Mouse (Mus musculus) layer of hippocampus, adult 18-20 months (tissue): ENCODE results near the gene Iyd. TPM values are rescaled to one million over a fixed set of nuclear protein-coding genes. Genes with fewer than 3 reads are reported as not detected.
"Not testable (repeated sequence)": the region's sequence is repeated elsewhere in the genome, so short reads cannot be mapped to it uniquely, and the experiment has no call there.

ENCODE experiments used
- DNase-seq, 2 experiments: peaks; one replicate each; pipeline ENCODE4 v3.0.0; 2022; ENCODE audit warnings: low spot score in 2 of 2
- long read RNA-seq: library from polyadenylated mRNA; stranded (forward); transcript quantifications from one replicate; pipeline ENCODE4 v2.0.0, GENCODE M21; 2021
- total RNA-seq, 2 experiments: library from RNA; stranded (reverse); gene quantifications; 2 replicates each; pipeline ENCODE4 v1.2.3; 2021

Gene Iyd
- 1 to 10 TPM; 3.5 to 5.4 TPM for total RNA-seq
- long read RNA-seq, partial matches to known transcripts, result 0 of 2 reads
- long read RNA-seq, other reads (novel, unspliced or antisense), result 1 of 2 reads

DNA sequence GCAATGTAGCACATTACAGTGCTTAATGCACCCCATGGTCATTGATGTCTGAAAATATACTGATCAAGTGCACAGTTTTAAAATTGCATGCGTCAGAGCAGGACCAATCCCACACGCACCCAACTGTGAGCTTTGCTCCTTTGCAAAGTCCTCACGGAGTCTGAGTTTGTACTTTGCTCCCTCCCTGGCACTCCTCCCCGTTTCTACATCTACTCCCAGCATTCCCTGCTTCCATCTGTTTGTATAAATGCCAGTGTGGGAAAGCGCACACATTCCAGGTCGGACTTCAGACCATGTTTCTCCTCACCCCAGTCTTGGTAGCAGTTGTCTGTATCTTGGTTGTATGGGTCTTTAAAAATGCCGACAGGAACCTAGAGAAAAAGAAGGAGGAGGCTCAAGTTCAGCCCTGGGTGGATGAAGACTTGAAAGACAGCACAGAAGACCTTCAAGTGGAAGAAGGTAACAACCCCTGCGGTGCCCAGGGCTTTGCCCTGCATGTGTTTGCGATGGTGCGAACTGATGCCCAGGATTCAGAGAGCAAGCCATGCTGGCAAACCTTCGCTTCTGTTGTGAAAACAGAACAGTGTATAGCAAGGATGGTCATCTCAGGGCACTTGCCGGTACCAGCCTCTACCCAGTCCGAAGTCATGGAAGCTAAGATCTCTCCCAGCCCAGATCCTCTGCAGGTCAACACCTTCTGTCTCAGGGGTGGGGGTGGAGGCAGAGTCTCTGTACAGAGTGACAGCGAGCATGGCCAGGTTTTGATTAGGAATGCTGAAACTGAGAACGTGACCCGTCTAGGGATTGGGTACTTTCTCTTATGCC is at the start of gene Iyd:
TSS of gene Iyd (plus strand) at position 238 of the 825 bp plus-strand sequence.
- DNase-seq, result peak in 1 of 2 experiments; percentile 21

- peak in 1 of 2 experiments; percentile 31 for DNase-seq
These were observed 43.2 kb upstream of the Iyd start for GRCm38 (mm10) chr10:3496791-3497190.

DNA sequence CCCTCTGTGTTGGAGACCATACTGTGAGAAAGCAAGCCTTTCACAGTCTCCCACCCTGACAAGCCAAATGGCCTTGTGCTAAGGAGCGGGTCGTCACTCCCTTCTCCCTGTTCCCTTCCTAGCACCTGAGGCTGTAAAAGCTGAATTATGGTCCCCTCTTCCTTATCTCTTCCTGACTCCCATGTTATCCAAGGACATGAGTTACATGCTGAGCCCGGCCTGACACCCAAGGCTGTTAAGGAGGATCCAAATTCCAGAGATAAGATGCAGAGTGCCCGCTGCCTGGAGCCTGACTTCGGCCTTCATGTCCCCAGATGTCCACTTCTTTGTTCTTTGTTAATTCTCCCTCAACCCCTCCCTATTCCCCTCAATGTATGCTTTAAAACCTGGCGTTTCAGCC is 39.2 kb upstream of the Iyd start:
- not testable (repeated sequence) for DNase-seq

DNA sequence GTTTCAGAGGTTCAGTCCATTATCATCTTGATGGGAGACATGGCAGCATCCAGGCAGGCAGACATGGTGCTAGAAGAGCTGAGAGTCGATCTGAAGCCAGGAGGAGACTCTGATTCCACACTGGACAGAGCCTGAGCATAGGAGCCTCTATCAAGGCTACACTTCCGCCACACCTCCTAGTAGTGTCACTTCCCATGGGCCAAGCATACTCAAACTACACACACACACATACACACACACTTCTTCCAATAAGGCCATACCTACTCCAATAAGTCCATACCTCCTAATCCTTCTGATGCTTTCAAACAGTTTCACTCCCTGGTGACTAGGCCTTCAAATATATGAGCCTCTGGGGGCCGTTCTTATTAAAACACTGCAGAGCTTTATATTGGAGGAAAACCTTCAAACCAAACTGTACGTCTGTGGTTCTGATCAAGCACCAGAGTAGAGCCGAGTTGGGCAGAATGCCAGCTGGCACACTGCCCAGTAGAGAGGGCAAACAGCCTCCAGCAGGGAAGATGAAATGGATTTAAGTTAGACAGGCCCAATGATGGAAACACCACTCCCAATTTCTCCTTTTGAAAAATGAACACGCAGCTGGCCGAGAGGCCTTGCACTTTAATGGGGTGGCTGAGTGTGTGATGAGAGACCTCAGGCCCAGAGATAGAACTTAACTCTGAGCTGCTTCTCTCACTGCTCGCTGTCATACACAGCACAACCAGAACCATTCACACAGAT is 32.4 kb upstream of the Iyd start:
- peak; percentile 31 to 72 for DNase-seq

DNA sequence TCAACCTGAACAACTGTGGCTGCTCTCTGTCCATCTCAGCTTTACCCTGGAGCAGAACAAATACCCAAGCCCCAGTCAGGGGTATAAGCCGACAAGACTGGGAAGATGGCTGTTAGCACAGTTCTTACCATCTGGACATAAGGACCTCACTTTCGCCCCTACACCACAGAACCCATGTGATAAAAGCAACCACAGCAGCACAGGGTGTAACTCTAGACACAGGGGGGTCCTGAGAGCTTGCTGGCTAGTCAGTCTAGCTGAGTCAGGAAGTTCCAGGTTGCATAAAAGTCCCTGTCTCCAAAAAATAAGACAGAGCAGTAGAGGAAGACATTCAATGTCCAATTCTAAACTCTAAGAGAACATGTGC is 31.8 kb upstream of the Iyd start:
- DNase-seq, result no peak

DNA sequence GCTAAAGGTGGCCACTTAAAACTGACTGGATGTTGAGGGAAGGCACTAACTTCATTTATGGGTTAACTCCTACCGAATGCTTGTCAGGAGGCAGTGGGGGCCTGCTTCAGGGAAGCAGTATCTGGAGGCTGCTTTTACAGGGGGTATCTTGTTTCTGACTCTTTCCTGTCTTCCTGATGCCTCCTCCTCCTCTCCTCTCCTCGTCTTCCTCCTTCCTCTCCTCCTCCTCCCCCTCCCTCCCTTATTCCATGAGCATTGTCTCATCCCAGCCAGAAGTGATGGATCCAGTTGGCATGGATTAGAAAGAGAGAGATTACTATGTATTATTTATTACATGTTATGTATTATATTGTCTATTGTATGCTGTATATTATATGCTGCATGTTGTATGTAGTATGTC is 31.3 kb upstream of the Iyd start:
- no peak for DNase-seq

- DNase-seq, result no peak
These were observed 30.3 kb upstream of the Iyd start for GRCm38 (mm10) chr10:3509663-3510277.

DNA sequence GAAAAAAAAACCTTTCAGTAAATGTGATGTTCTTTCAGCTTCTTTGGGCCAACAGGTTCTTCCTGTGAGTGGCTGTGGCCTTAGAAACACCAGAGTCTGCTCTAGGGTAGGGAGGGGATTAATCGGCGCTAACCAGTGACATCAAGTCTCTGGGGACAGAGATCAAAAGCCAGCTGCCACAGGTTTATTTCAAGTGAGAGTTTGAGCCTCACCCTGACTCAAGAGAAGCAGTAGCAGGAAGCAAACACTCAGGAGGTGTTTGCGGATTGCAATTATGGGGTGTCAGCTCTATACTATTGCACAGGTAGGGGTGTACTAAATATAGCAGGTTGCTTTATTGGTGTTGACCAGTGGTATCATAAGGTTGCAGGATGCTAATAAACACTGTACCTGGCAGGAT is 29.6 kb upstream of the Iyd start:
- DNase-seq, result no peak

GRCm38 (mm10) chr10:3511401-3511800 is 28.6 kb upstream of the Iyd start:
- no peak for DNase-seq

GRCm38 (mm10) chr10:3512620-3513305 is 27.3 kb upstream of the Iyd start:
- peak in 1 of 2 experiments; percentile 38 for DNase-seq

- no peak for DNase-seq
These were observed 26.1 kb upstream of the Iyd start for GRCm38 (mm10) chr10:3513947-3514346.

- peak; percentile 31 to 61 for DNase-seq
These were observed 25.4 kb upstream of the Iyd start for GRCm38 (mm10) chr10:3514634-3515033.

DNA sequence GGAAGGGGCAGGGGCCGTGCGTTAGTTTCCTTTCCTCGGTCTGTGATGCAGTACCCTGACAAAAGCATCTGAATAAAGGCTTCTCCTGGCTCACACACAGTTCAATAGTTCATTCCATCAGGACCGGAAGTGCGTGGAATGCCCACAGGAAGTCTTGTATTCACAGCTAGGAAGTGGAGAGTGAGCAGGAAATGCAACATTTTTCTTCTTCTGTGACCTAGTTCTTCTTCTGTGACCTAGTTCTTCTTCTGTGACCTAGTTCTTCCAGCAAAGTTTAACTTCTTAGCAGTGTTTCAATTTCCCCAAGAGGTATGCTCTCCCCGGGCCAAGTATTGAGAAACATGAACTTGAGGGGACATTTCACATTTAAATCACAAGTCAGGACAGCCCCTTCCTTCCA is 23.6 kb upstream of the Iyd start:
- no peak for DNase-seq

DNA sequence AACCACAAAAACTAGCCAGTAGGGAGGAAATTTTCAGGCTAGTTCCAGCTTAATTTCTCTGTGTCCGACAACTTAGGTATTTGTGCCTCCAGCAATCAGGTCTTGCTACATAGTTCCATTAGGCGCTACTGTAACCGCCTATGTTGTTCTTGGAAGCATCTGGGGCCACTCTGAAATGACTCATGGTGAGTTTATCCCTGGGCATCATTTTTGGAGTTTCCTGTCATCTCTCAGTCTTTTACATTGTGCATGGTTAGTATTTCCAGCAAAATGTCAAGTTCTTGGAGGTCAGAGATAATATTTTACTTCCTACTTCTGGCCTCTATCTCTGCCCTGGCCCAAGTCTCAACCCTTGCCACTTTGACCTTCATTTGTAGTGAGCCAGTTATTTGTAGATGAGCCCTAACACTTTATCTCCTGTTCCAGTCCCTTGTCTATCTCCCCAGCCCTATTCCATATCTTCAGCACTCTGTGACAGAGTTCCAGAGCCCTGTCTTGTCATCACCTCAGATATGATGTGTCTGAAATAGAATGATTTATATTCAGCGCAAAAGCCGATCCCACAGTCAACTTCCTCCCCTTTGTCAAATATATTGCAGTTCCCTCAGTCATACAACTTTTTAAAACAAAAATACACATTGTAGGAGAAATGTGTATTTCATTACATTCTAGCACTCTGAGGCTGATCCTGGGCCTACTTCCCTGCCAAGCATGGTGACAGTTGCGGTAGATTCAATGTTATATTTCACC is 16.8 kb upstream of the Iyd start:
- DNase-seq, result no peak

- no peak for DNase-seq
These were observed 15.5 kb upstream of the Iyd start for GRCm38 (mm10) chr10:3524513-3524912.

- no peak for DNase-seq
These were observed 14.5 kb upstream of the Iyd start for GRCm38 (mm10) chr10:3525420-3526019.

GRCm38 (mm10) chr10:3529807-3530206 is 10.2 kb upstream of the Iyd start:
- DNase-seq, result no peak

DNA sequence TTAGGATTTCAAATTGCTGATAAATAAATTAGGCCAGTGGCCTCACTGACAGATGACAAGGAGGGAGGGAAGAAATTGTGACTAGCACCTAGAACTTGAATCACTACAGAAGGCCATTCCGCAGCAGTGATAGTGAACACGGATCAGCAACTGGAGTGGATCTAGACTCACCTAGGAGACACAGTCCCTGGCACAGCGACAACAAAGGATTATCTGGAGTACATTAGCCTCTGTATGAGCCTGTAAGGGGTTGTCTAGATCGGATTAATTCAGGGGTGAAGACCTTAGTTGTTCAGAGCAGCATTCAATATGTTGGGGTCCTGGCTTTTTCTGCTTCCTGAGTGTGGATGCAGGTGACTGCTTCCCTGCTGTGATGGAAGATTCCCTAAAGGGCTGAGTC is 9.4 kb upstream of the Iyd start:
- DNase-seq, result no peak

DNA sequence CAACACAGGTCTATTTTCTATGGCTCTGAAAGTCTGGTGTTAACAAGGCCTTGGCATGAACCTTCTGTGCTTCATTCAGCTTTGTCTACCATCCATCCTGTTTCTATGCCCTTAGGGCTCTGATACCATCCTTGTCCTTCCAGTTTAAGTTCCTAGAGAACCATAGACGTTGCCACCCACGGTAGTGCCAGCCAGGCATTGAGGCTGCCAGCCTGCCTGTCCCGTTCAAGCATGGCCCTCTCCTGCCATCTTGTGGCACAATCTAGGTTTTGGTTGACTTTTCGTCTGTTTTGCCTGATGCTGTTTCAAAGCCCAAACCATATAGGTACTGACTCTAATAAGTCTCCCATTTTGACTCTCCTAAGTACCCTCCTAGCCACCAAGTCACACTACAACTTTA is 8.7 kb upstream of the Iyd start:
- DNase-seq, result peak; percentile 51 to 91

- peak in 1 of 2 experiments; percentile 71 for DNase-seq
These were observed 5.6 kb upstream of the Iyd start for GRCm38 (mm10) chr10:3534445-3534844.
